Mouse (Mus musculus) cerebellum, postnatal 10 days (tissue): ENCODE data around the gene Ubash3b.
A peak's percentile ranks its signal among the peaks of the same experiment; 100 is the strongest.

Experiments used
- DNase-seq, 2 experiments: peaks; one replicate each; pipeline ENCODE4 v3.0.0; 2021; ENCODE audit warnings: mixed read lengths in 2 of 2

Ubash3b gene

DNA sequence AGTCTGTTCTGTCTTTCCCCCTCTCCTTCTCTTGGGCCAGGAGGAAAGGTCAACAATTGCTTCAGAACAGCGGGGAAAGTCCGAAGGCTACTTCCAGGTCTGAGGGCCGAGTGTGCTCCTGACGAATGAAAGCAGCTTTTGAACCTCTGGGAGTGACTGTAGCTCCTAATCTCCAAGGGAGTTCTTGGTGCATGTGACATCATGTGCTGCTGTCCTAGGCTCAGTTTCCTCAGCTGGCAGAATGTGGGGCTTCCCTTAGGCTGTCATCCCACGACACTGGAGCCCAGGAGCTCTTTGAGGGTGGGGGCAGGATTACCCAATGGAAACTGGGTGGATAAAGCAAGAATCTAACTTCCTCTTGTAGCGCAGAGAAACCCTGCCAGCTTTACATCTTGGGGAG, at the start of gene Ubash3b:
TSS of gene Ubash3b (minus strand) at position 285 of the 400 bp plus-strand sequence.
- DNase-seq = no peak

DNA sequence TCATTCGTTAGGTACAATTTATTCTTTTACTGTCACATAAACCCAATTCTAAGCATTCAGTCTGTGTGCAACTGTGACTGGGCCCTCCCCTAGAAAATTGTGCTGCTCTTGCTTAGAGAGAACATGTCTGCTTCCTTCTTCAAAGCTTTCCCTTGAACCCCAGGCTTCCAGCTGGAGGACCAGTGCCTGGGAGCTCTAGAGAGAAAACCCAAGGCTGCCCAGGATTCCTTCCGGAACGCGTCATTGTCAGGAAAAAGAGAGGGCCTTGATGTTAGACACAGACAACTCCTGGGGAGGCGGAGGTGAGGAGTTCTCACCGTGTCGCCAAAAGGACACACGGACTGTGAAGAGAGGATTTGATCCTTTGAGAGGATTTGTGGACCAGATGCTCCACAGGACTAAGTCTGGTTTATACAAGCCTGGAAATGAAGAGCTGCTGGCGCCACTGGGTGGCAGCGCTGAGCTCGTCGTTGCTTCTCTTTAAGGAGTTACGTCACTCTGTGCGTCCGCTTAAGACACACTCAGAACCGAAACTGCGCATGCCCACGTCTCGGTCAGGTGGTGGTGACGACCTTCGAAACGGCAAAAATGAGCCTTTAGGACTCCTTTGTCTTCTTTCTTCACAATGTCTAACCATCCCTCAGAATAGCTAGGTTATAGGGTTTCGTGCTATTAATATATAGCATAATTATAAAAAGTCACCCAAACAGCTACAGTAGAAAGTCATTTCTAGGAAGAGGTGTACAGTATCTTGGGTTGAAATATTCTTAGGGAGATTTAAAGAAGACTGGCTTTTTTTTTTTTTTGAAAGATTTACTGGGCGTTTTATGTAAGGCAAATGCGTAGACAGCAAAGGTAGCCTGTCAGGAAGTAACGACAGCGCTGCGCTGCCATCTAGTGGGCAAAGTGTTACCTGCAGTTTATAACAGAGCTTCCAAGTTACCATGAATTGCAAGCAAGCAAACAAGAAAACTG, 45.9 kb upstream of the Ubash3b start:
- peak; percentile 98 for DNase-seq

DNA sequence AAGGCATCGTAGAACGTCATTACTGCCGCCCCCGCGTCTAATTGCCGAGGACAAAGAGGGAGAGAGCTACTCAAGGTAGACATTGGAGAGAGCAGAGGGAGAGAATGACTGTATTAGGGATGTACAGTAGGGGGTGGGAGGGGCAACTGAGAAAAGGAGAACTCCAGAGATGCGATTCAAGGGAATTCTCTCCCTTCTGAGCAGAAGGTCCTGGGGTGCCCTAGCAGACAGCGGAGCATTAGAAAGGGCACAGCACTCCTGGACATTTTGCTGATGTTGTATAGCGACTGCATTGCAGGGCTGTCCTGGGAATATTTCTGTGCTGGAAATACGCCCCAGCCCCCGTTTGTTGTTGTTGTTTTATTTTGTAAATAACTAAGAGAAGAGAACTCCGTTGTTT, 45.2 kb upstream of the Ubash3b start:
- peak in 1 of 2 experiments; percentile 27 for DNase-seq

DNA sequence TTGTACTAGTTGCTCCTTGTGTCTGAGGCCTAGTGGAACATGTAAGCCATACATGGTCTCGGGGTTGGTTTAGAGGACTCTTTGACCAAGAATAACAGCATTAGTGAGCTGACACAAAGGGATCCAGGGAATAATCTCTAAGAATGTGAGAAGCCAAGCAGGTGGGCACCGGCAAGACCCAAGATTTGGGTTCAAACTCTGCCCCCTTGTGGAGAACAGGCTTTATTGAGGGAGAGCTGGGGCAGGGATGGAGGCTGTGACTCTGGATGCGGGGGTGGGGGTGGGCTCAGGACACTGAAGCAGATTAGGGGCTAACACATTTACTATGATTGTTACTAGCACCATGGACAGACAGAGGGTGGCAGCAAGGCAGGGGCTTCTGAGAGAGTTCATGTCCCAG, 43.8 kb upstream of the Ubash3b start:
- no peak for DNase-seq

DNA sequence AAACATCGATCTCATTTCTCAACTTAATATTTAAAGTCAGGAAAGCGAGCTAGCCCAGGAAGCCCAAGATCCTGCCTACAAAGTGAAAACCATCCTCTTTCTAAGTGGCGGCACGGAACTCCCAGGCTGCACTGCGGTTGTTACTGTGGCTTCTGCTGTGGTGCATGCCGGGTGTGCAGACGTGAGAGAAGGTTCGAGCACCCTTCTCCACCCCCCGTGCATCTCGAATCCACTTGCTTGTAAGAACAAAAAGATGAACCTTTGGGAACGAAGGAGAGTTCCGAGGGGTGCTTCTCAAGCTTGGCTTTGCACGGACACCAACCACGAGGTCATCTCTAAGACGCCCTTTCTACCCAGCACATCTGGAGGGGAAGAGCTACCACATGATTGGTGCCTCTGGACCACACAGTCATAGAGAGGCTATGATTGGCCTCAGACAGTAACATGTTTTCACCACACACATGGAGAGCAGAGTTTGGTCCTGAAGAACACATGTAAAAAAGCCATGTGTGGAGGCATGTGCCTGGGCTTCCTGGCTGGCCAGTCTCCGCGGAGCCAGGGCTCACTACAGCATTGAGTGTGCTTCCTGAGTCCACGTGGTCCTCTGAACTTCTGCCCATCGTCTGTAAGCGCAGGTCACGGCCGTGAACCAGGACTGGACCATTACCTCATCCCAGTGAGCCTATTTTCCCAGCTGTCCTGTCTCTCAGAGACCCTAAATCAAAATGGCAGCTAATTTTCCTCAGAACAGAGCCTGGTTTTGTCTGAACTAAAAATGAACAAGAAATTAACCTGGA, 38.2 kb upstream of the Ubash3b start:
- DNase-seq = no peak

DNA sequence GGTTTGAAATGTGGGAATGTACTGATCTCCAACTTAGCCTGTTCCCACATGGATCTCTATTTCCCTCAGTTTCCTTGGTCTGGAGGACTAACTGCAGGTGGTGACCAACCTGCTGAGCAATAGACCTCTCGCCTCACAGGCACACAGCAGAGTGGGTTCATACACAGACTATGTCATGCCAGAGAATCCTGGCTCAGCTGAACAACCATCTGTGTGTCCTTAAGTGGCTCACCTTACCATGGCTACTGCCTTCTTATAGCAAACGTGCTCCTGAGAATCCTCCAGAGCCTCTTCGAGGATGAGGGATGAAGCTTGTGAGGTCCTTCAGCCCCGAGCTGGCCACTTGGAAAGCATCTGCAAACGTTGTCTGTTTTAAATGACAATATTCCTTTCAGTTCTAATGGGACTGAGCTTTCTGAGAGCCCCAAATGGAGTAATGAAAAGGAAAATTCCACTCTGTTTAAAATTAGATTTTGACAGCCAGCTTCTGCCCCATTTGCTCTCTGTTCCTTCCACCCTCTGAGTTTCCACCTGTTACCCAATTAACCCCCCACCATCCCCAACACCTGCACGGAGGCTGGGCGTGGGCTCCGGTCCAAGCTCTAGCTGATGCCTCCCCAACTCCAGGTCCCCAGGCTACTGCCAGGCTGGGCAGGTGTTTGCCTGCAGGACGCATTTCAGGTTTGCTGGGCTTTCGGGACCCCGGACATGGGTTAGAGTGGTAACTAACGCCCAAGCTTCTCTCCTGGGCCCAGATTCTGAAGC, 37.2 kb upstream of the Ubash3b start:
- DNase-seq = peak; percentile 89 to 90

DNA sequence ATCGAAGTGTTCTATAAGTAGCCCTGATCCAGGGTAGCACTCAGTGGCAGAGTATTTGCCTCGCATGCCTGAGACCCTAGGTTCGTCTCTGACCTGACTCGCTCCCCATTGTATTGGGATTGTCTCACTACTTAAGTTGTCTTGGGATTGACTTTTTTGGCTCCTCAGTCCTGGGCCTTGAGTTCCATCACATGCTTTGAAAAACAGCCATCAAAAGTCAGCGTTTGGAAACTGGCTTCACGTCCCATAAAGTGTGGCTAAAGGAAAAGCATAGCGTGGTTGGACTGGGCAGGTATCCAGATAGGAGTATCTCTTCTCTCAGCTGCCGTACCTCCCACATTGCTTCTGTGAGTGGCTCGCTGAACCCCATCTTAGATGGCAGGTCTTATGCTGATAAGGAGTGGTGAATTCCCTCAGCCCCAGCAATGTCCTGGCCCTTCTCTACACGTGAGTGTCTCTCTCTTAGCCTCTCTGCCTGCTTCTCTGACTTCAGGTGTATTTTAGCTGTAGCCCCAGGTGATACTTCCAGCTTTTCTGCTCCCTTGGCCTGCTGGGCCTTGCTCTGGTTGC, 34.3 kb upstream of the Ubash3b start:
- DNase-seq = no peak

DNA sequence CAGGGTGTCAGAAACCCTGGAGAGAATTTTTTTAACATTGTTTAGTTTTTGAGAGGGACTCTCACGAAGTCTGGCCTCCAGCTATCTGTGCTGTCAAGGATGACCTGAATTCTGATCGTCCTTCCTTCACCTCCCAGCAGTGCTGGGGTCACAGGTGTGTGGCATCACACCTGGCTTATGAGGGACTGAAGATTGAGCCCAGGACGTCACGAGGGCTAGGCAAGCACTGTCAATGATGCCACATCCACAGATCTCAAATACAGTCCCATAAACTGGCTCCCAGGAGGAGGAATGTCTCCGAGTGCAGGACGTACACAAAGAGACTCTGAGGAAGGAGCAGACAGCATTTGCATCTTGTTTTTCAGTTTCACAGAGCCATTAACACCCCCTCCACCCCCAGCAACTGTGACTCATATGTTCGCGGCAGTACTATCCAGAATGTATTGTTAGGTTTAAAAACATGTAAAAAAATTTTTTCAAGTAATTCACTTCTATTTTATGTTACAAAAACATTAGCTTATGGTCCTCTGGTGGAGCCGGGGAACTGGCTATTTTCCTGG, 30.2 kb upstream of the Ubash3b start:
- DNase-seq = no peak

DNA sequence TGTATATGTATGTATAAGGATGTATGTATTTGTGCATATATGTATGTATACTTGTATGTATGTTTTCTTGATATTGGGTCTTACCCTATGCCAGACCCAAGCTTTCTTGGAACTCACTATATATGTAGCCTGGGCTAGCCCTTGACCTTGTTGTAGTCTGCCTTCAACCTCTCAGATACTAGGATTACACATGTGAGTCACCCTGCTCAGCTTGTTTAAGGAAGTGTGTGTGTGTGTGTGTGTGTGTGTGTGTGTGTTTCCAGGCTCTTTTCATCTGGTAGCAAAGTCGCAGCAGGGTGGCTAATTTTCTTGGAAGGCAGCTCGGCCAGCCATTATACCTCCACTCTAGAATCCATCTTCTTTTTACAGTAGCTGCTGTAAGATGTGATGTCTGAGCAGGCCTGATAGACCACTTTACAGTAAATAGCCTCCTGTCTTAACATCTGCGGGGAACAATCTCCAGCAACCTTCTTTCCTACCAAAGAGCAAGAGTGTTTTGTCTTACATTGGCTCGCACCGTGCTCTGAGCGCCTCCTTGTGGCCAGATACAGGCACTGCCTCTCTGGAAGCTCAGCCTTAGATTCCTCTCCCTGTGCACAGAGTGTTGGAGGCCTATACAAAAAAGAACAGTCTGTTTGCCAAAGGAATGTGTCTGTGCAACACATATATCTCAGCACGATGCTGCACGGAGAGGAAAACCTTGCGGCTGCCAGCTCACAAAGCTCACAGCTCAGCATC, 29.4 kb upstream of the Ubash3b start:
- DNase-seq = peak; percentile 89 to 92

DNA sequence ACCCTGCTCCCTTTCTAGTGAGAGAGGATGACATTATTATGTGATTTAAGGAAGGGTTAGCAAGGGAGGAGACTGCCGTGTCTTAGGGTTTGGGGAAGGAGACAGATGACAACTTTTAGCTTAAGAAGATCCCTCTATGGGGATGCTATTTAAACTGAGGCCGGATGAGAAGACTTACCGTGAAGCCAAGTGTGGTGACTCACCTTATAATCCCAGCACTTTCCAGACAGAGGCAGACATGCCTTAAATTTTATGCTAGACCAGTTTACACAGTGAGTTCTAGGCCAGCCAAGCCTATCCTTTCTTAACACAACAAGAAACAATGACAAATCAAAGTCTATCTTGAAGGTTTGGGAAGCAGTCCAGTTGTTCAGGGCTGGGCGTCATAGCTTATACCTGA, 26.4 kb upstream of the Ubash3b start:
- DNase-seq = no peak

DNA sequence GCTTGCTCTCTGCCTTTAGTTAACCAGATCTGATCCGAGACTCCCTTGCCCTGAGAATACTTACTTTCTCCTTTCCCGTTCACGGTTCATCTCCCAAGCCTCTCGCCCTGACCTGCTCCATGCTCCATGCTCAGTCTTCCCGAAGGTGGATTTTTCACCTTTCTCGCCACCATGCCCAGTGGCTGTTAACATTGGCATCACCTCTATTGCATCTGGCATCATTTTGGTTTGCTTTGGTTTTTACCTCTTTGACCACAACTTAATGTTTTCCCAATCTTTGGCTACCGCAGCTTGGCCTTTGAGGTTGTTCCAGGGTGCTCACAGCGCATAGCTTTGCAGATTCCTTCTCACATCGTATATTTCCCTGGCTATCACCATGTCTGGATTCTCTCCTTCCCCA, 26.0 kb upstream of the Ubash3b start:
- DNase-seq = no peak

DNA sequence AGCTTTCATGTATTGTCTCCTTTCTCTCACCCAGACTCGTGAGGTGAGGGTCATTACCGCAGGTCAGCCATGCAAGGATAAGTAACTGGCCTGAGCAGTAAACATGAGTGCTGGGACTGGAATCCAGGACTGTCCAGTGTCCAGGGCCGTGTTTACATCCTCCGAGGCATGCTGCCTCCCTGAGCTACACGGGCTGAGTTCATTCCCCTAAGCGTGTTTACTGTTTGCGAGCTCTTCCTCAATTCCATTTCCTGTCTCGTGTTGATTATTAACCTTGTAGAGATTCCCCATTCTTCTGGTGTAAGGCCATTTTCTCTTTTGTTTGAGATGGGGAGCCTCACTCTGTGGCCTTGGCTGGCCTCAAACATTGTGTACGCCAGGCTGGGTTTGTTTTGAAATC, 23.8 kb upstream of the Ubash3b start:
- no peak for DNase-seq

DNA sequence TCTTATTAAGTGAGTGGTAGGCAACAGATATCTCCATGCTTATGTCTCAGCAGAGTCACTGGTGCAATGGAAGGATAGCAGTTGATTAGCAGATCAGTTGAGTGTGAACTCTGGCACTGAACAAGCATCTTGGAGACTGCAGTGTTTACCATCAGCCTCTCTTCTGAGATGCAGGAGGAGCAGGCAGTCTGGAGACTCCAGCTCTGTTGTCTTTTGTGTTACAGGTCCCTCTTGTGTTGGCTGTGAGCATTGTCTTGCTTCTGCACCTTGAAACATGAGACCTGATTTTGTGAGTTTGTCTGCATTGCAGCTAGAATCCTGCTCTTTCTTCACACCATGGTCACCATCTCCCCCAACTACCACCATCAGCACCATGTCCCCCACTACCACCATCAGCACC, 21.1 kb upstream of the Ubash3b start:
- DNase-seq = peak; percentile 80 to 82

DNA sequence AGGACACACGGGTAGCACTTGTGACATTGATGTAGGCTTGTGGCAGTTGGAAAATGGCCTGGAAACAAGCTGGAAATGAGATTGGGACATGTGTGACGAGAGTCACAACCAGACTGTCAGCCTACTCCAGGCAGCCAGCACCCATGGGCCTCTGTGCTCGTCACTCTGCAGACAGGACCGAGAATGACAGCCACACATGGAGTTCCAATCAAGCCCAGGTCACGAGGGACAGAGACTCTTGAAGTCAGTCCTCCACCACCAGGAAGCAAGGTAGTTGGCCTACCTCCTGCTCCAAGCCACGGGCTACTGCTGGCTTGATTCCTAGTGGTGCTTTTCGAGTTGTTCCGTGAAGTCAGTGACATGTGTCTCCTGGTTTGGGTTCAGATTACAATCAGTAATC, 20.3 kb upstream of the Ubash3b start:
- DNase-seq = peak in 1 of 2 experiments; percentile 39

DNA sequence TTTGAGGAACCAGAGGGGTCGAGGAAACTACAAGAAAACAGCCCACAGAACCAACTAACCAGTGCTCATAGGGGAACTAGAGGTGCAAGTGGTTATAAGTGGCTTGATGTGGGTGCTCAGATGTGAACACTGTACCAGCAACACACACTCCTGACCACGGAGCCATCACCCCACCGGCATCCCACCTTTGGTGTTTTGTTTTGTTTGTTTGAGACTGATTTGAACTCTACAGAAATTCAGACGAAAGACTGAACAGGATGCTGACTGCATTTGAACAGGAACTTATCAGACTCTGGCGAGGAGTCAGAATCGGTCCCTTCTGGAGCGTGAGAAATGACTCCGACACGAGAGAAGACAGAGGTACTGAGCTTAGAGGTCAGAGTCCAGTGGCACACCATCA, 19.9 kb upstream of the Ubash3b start:
- no peak for DNase-seq

DNA sequence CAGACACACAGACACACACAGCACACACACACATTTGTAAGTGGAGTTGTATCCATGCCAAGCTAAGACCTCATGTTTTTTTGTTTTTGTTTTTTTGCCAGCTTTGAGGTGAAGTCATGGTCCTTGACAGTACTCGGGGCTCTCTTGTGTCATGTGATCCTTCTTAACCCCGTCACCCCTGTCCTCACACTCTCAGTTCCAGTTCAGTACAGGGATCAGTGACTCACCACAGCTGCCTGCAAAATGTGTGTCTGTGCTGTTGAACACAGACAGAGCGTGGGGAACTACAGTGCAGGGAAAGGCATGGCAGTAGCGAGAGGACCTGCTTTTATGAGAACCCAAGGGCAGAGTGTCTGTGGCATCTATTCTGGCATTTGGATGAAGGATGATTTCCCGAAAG, 17.6 kb upstream of the Ubash3b start:
- no peak for DNase-seq

DNA sequence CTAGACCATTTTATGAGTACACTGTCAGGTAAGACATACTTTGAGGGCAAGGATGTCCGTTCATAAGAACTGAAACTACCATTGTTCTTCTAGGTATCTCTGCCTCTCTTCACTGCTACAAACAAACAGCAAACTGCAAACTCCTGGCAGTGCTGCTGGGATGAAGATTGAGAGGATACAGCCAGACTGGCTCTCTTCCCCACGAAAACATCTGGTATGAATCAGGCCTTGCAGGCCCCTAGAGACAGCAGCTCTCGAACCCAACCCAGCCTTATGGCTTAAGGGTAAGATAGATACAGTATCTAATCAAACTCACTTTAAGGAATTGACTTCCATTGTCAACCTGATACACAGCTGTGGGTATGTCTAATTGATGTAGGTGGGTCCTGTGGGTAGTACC, 11.7 kb upstream of the Ubash3b start:
- DNase-seq = no peak

DNA sequence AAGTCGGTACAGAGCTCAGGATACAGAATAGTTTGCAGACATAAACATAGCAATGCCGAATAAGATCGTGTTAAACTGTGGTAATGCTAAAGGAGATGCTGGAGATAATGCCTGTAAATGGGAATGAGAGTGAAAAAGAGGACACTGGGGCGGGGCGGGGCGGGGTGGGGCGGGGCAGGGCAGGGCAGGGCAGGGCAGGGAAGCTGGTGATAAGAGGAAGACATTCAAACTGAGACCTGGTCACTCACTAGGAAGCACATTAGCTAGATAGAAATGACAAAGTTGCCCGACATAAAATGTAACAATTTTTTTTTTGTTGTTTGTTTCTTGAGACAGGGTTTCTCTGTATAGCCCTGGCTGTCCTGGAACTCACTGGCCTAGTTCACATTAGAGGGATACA, 10.9 kb upstream of the Ubash3b start:
- no peak for DNase-seq

DNA sequence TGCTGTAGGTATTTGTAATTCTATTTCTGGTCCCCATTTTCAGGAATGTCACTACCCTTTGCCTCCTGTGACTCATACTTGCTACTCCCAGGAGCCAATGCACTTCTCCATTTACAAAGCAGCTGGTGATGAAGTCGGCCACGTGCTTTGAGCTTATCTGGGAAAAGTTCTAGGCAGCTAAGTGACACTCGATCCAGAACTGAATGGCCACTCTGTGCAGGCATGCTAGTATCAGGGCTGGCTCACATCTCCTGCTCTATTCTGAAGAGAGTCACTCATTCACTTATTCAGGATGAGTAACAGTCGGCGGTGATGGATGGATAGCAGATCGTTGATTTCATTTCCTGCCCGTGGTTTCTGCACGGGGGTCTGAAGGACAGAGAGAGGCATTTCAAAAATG, 8.5 kb upstream of the Ubash3b start:
- no peak for DNase-seq

DNA sequence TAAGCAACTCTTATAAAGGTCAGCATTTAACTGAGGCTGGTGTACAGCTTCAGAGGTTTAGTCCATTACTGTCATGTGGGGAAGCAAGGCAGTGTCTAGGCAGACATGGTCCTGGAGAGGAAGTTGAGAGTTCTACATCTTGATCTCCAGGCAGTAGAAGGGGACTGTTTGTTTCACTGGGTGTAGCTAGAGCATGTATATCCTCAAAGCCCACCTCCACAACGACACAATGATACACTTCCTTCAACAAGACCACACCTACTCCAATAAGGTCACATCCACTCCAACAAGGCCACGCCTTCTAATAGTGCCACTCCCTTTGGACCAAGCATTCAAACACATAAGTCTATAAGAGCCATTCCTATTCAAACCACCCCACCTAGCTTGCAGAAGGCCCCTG, 7.2 kb upstream of the Ubash3b start:
- no peak for DNase-seq

DNA sequence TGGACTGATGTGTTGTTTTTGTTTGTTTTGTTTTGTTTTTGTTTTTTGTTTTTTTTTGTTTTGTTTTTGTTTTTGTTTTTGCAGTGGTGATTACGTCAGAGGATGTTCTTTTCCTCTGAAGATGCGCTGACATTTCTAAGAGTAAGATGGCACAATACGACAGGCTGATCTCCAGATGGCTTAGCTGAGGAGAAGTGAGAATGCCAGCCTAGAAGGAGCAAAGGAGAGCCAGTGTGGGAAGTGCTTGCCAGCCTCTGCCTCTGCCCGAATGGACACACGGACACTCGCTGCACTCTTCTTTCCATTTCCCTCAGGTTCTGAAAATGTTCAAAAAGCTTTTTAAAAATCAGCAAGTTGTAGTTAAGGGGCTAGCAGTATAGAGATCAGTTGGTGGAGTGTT, 6.7 kb upstream of the Ubash3b start:
- no peak for DNase-seq

DNA sequence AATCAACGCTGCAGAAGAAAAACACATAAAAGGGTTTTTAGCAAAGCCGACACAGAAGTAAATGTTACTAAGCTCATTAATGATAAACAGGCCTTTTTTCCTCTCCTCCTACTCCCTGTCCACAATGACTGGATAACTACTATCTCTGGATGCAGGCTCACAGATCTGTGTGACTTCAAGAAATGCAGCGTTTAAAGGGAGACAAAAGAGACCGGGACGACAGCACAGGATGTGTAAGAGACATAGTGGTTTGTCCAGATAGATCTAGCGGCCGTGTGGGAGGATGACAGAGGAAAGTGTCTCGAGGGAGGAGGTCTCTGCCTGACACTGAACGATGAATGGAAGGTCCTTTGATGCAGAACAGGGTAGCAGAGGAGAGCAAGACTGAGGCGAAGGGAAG, 5.4 kb upstream of the Ubash3b start:
- no peak for DNase-seq
